Mouse (Mus musculus): ENCODE data around the gene Vmn1r215.
"Not testable (repeated sequence)": the region's sequence is repeated elsewhere in the genome, so short reads cannot be mapped to it uniquely, and the experiment has no call there.

The Vmn1r215 gene

DNA sequence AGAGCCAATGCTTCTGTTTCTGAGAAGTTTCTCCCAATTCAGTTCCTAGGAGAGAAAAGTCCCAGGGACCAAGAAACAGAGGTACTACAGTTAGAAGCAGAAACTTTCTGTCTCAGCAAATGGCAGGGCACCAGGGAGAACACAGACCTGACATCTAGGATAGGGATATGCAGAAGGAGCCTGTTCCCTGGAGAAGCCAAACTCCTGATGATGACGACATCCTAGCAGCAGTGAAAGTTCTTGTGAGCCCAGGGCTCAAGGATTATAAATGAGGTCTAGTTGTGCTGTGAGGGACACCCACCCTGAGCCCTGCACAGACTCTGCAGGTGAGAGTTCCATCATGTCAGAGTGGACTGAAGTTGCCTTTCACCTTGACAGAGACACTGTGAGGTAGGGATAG lies at the start of gene Vmn1r215:
Gene Vmn1r215, plus strand, starts transcription at position 301 of the 400 bp plus-strand sequence.
- H3K36me3 ChIP-seq (ENCODE audit: control insufficient read depth, insufficient read depth, low read length, poor library complexity, severe bottlenecking) = no peaks in the 10 kb centered on the region
- DNase-seq (ENCODE audit: low read depth, low spot score) = no peak

DNA sequence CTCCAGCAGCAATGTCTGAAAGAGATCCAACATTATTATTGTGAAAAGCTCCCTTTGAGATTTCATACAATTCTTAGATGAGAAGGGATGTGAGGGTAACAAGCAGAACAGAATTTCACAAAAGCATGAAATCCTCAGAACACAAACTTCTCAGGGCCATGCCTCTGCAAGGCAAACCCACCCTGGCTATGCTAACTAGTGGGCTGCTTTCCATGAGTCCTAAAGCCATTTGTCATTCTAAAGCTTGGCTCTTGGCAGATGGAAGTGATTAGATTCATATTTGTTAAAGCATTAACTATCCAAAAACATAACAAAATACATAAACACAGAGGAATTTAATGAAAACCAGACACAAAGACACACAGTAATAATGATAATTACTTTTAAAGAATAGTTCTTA lies 49.7 kb upstream of the Vmn1r215 start:
- Histone ChIP-seq H3K27me3 (ENCODE audit: control insufficient read depth, insufficient read depth, low read length, poor library complexity, severe bottlenecking) (no peaks in the 10 kb centered on the region), H3K36me3 (ENCODE audit: control insufficient read depth, insufficient read depth, low read length, poor library complexity, severe bottlenecking) (no peaks in the 10 kb centered on the region)
- DNase-seq (ENCODE audit: low read depth, low spot score) = no peak

More for the DNA sequence above, at the start of gene Vmn1r215:
- H3K27me3 ChIP-seq (ENCODE audit: control insufficient read depth, insufficient read depth, low read length, poor library complexity, severe bottlenecking) = no peaks in the 10 kb centered on the region

DNA sequence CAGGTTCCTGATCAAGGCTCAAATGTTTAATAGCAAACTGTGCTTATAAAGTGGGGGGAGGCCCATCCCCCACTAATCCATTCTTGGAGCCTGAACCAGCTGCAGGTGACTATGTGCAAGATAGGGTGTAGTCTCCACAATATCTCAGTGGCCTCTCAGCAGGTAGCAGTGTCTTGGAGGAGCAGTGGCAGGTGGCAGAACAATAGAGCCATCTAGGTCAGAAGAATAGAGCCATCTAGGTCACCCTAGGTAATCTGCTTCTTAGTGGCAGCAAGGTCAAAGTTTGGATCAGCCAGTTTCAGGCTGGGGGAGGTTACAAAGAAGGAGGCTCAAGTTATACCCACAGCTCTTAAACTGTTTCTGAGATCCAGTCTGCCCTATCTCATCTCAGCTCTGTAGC lies 43.0 kb upstream of the Vmn1r215 start:
- Histone ChIP-seq H3K27me3 (ENCODE audit: control insufficient read depth, insufficient read depth, low read length, poor library complexity, severe bottlenecking) (no peaks in the 10 kb centered on the region), H3K36me3 (ENCODE audit: control insufficient read depth, insufficient read depth, low read length, poor library complexity, severe bottlenecking) (no peaks in the 10 kb centered on the region)
- DNase-seq (ENCODE audit: low read depth, low spot score) = no peak

DNA sequence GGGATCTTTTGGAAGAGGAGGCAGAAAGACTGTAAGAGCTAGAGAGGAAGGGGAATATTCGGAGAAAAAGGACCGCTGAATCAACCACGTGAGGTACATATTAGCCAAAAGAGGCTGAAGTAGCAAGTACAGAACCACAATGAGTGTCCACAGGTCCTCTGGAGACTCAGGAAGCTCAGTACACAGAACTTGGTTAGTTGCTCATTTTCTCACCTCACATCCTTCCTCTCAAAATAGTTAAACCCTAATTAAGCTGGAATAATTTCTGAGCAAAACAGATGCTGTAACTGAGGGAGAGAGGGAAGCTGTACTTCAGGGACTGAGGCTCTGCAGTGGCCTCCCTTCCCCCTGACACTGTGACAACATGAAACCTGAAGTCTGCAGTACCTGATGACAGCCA lies 37.7 kb upstream of the Vmn1r215 start, which contains the start of gene Vmn1r214:
Gene Vmn1r214, plus strand, starts transcription at position 301 of the 400 bp plus-strand sequence.
- no peaks in the 10 kb centered on the region for H3K36me3 ChIP-seq (ENCODE audit: control insufficient read depth, insufficient read depth, low read length, poor library complexity, severe bottlenecking)
- H3K27me3 ChIP-seq (ENCODE audit: control insufficient read depth, insufficient read depth, low read length, poor library complexity, severe bottlenecking) = no peaks in the 10 kb centered on the region
- DNase-seq (ENCODE audit: low read depth, low spot score) = no peak

DNA sequence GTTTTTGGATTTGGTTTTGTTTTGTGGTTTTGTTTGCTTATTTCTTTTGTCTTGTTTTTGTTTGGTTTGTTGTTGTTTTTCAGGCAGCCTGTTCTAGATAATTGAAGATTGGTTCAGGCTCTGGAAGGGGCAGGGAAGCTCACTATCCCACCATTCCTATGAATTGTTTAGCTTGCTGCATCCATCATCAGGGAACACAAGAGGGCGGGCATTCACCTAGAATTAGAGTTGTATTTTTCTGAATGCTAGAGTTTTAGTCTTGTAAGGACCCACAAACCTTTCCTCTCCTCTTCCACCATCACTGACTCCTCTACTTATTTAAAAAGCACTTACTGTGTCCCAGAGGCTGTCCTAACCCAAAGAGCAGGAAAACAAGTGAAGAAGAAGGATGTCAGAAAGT lies 10.0 kb upstream of the Vmn1r215 start:
- DNase-seq (ENCODE audit: low read depth, low spot score) = no peak
- no peaks in the 10 kb centered on the region for H3K36me3 ChIP-seq (ENCODE audit: control insufficient read depth, insufficient read depth, low read length, poor library complexity, severe bottlenecking)
- H3K27me3 ChIP-seq (ENCODE audit: control insufficient read depth, insufficient read depth, low read length, poor library complexity, severe bottlenecking) = no peaks in the 10 kb centered on the region

DNA sequence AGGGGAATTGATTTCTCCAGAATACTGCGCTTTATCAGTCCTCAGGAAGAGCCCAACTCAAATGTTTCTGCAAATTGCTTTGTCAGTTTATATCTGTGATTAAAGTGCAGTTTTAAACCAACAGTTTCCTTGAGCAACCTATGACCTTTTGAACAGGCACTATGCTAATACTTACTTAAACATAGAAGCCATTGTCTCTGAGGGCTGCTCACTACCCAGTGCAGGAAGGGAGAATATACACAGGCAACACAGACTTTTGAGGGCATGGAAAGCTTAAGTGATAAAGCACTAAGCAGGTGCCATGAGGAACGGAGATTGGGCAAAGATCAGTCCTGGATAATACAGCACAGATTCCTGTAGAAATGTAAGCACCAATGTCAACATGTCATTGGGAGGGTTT lies 1.5 kb downstream of the Vmn1r215 start:
- no peaks in the 10 kb centered on the region for H3K36me3 ChIP-seq (ENCODE audit: control insufficient read depth, insufficient read depth, low read length, poor library complexity, severe bottlenecking)
- H3K27me3 ChIP-seq (ENCODE audit: control insufficient read depth, insufficient read depth, low read length, poor library complexity, severe bottlenecking) = no peaks in the 10 kb centered on the region
- DNase-seq (ENCODE audit: low read depth, low spot score) = no peak

DNA sequence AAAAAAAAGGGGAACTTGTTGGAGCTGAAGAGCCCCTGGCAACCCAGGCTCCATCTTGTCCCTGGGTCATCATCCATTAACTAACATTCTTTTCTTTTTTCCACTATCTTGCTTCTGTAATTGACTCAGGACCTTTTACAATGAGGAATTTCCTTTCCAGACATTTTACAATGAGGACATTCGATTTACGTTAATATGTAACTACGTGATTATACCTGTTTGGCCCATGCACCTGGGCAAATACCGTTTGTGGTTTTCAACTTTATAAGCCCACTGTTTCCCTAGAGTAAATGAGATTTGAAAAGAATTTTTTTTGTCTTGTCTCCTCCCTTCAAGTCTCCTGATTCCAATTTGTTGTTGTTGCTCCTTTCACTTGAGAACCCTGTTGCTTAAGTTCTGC lies 26.6 kb downstream of the Vmn1r215 start:
- no peak for DNase-seq (ENCODE audit: low read depth, low spot score)
- no peaks in the 10 kb centered on the region for H3K27me3 ChIP-seq (ENCODE audit: control insufficient read depth, insufficient read depth, low read length, poor library complexity, severe bottlenecking)
- H3K36me3 ChIP-seq (ENCODE audit: control insufficient read depth, insufficient read depth, low read length, poor library complexity, severe bottlenecking) = no peaks in the 10 kb centered on the region

DNA sequence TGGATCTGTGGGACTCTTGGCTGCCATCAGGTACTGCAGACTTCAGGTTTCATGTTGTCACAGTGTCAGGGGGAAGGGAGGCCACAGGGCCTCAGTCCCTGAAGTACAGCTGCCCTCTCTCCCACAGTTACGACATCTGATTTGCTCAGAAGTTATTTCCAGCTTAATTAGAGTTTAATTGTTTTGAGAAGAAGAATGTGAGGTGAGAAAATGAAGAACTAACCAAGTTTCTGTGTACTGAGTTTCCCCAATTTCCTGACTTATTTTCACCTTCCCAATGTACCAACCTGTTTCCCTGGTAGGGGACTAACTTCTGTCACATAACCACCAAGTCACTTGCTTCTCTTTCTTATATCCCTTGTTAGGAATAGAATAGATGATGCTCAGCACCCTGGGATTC lies 50.3 kb downstream of the Vmn1r215 start, which contains the start of gene Vmn1r217:
Gene Vmn1r217, minus strand, starts transcription at position 101 of the 400 bp plus-strand sequence.
- not testable (repeated sequence) for H3K36me3 ChIP-seq (ENCODE audit: control insufficient read depth, insufficient read depth, low read length, poor library complexity, severe bottlenecking); DNase-seq (ENCODE audit: low read depth, low spot score); H3K27me3 ChIP-seq (ENCODE audit: control insufficient read depth, insufficient read depth, low read length, poor library complexity, severe bottlenecking)

DNA sequence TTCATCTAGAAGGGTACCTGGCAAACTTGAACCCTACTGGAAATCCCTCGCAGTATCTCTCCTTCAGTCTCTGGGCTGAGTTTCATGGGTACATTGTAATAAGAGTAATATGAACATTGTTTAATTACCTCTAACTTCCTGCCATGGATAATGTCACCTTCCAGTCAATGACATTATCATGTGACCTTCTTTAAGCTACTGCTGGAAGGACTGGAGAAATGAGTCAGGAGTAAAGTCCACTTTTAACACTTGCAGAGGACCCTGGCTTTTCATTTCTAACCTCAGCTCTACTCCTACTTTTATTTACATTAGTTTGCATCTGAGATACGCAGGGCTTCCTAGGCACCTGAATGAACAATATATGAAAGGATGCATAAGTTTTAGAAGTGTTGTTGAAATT lies 52.8 kb downstream of the Vmn1r215 start:
- Histone ChIP-seq H3K27me3 (ENCODE audit: control insufficient read depth, insufficient read depth, low read length, poor library complexity, severe bottlenecking) (no peaks in the 10 kb centered on the region), H3K36me3 (ENCODE audit: control insufficient read depth, insufficient read depth, low read length, poor library complexity, severe bottlenecking) (no peaks in the 10 kb centered on the region)
- DNase-seq (ENCODE audit: low read depth, low spot score) = no peak

Measured in splenic B cell, adult 2 months (primary cell).